Mouse (Mus musculus): ENCODE data around the gene Ripor2.
A peak's percentile ranks its signal among the peaks of the same experiment; 100 is the strongest.

The Ripor2 gene

GRCm38 (mm10) chr13:24712581-24713130 lies 130.7 kb downstream of the Ripor2 start:
- no peak for DNase-seq (ENCODE audit: low spot score)

- DNase-seq (ENCODE audit: low spot score): peak; percentile 88
Measured at GRCm38 (mm10) chr13:24713434-24714000, 131.5 kb downstream of the Ripor2 start.

GRCm38 (mm10) chr13:24714360-24714885 lies 132.4 kb downstream of the Ripor2 start:
- no peak for DNase-seq (ENCODE audit: low spot score)

DNA sequence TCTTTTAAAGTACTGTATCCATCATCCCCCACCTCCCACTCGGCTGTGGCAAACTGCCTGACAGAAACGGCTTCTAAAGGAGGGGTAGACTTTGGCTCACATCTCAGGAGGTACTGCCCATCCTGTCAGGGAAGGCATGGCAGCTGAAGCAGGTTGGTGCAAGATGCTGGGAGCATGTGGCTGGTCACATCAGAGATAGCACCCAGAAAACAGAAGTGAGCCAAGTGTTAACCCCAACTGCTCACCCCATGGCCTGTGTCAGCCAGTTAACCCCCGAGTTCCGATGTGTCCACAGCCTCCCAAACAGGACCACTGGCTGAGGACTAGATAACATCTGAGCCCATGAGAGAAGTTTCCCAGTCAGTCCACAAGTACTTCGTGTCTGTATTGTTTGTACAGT lies 133.6 kb downstream of the Ripor2 start:
- DNase-seq (ENCODE audit: low spot score): no peak

DNA sequence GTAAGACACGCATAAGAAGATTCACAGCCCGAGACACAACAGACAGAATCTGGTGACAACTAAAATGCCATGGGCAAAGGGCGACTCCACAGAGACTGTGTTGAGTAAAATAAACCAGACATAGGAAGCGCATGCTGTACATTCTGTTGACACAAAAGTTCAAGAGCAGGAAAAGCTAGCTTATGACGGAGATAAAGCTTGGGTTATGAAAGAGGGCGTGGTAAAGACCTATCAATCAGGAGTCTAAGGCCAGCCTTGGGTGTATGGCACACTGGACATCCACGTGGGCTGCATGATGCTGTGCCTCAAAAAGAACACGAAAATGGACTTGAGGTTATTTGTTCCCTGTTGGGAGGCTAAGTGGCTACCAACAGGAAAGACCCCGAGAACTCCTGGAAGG lies 134.5 kb downstream of the Ripor2 start:
- no peak for DNase-seq (ENCODE audit: low spot score)

GRCm38 (mm10) chr13:24717677-24718076 lies 135.7 kb downstream of the Ripor2 start:
- DNase-seq (ENCODE audit: low spot score): no peak

DNA sequence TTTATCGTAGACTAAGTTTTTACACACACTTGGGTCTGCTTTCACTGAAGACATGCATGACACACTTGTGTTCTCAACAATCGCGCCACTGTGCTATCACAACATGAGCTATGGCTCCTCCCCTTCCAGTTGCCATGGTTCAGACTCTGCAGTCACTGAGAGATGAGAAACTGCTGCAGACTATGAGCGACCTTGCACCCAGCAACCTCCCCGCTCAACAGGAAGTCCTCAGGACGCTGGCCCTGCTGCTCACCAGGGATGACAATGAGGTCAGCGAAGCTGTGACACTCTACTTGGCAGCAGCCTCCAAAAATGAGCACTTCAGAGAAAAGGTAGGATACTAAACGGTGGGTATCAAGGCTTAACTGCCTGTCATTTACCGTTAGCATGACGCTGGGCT lies 139.5 kb downstream of the Ripor2 start:
- DNase-seq (ENCODE audit: low spot score): no peak

DNA sequence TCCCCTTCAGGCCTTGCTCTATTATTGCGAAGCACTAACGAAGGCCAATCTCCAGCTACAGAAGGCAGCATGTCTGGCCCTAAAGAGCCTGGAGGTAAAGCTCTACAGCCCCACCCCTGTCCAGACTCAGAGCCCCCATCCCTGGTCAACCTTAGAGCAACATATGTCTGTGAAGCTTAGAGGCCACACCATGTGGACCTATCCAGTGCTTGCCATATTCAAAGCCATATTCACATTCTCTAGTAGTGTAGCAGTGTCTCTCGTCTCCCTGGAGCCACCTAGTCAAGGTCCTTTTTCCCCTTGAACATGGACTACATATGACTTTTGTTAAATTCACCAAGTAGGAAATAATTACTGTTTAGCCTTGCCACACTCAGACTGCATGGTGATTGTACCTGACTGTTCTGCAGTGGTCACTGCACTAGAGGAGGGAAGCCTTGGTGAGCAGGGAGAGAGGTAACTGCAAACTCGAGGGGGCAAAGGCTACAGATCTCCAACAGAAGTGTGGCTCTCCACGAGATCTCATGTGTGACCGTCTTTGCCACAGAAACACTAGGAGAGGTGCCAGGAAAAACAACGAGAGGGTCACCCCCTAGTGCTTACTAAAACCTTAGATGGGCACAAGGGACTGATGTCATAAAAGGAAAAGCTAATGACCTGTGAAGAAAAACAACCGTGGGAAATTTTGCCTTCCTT lies 141.9 kb downstream of the Ripor2 start:
- no peak for DNase-seq (ENCODE audit: low spot score)

GRCm38 (mm10) chr13:24724395-24724759 lies 142.4 kb downstream of the Ripor2 start:
- no peak for DNase-seq (ENCODE audit: low spot score)

GRCm38 (mm10) chr13:24729128-24729527 lies 147.1 kb downstream of the Ripor2 start:
- no peak for DNase-seq (ENCODE audit: low spot score)

GRCm38 (mm10) chr13:24734502-24734901 lies 152.5 kb downstream of the Ripor2 start:
- no peak for DNase-seq (ENCODE audit: low spot score)

DNA sequence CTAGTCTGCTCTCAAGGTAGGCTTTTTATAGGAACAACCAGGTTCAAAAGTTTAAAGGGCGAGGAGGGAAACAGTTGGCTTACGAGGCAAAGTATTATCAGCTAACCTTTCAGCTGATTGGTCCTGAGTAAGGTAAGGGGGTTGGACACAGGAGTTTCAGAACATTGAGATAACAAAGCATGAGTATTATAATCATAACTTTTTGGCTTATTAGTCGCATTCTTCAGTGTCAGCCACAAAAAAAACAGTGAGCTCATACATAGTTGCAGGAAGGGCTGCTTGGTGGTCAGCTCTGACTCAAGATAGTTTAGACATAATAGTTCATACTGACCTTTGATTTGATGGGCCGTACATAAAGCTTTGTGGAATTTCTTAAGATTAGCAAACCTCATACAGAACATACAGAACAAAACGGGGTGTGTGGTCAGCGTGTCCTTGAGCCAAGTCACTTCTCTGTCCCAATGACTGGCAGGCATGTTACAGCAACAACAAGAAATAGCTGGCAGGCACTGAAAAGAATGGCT lies 153.7 kb downstream of the Ripor2 start:
- DNase-seq (ENCODE audit: low spot score): no peak

GRCm38 (mm10) chr13:24741028-24741427 lies 159.0 kb downstream of the Ripor2 start, which contains the start of gene Armh2:
Armh2 (plus strand) TSS chr13:24741232.
- no peak for DNase-seq (ENCODE audit: low spot score)

GRCm38 (mm10) chr13:24747823-24748222 lies 165.8 kb downstream of the Ripor2 start:
- DNase-seq (ENCODE audit: low spot score): no peak

DNA sequence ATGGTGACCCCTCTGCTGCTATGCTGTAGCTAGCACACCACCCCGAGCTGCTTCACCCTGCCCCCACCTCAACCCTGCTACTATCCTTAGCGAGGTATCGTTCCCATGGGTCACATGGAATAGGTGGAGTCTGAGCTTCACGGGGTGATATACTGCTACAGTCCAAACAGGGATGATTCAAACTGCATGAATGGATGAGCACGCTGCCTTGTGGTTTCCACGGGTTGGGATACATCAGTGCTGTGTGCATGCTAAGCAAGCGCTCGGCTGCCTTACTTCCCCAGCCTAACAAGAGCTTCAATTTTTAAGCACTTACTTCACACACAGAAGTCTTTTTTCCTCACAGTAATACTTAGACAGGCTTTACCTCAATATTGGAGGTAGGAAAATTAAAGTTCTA lies 168.8 kb downstream of the Ripor2 start:
- DNase-seq (ENCODE audit: low spot score): no peak

DNA sequence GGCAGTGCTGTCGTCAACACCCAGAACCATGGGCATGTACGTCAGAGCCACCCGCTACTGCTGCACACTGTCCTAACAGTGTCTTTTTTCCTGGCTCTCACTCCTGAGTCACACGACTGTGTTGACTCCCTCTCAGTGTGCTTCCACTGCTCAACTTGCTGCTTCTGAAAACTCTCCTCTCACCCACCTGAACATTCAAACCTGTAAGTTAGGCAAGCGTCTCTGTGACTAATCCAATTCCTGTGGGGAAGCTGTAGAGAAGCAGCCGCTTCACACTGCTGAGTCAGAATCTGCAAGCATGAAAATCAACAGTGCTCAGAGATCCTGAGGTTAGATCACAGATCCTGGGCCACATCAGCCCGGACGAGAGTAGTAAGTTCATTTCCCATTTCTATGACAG lies 169.4 kb downstream of the Ripor2 start:
- no peak for DNase-seq (ENCODE audit: low spot score)

DNA sequence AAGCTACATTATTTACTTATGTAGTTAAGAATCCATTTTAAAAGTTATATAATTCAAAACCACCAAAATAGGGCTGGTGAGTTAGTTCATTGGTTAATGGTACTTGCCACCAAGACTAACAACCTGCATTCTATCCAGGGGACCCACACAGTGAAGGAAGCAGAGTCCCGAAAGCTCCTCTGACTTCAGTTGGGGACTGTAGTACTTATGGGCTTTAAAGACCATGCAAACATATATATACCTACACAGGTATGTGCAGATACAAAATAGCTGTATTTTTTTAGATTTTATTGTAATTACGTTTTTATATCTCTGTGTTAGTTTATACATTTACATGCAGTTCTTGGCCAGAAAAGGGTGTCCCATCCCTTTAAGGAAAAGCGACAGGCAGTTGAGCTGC lies 174.8 kb downstream of the Ripor2 start:
- DNase-seq (ENCODE audit: low spot score): no peak

DNA sequence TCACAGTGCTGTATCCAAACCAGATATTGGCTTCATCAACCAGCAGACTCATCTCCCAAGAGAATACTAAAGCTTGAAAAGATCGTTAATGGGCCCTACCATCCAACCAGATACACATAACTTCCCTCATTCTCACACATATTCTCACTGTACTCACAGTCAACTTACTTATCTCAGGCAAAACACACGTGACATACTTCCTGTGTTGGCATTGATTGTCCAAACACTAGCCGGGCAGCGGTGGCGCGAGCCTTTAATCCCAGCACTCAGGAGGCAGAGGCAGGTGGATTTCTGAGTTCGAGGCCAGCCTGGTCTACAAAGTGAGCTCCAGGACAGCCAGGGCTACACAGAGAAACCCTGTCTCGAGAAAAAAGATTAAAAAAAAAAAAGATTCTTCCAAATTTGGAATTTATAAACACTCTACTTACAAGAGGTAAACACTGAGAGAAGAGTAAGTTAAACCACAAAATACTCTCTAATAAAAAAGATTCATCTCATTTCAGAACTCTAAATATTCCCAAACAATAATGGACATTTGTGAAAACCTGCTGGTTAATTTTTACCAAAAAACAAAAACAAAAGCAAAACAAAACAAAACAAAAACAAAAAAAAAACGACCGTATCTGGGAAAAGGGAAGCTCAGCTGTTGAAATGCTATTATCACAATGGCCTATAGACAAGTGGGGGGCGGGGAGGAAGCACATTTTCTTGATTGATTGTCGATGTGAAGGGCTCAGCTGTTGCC lies 176.0 kb downstream of the Ripor2 start:
- no peak for DNase-seq (ENCODE audit: low spot score)

GRCm38 (mm10) chr13:24759451-24759850 lies 177.5 kb downstream of the Ripor2 start:
- no peak for DNase-seq (ENCODE audit: low spot score)

DNA sequence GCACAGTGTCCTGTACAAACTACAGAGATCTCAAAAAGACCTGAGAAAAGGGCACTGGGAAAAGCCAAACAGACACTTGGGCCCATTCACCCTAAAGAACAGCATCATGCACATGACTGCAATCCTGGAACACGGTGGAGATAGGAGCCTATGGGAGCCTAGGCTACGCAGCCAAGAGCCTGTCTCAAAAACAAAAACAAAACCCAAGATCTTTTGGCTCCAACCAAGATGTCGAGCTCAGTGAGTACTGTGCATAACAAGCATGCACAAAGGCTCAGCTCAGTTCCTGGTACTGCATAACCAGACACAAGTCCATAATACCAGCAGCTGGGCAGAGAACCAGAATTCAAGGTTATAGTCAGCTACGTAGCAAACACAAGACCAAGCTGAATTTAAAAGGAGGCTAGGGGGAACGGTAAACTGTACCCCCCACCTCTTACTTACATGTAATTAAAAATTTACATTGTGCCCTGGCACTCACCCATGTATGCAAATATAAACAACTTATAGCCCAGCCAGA lies 178.4 kb downstream of the Ripor2 start:
- no peak for DNase-seq (ENCODE audit: low spot score)

DNA sequence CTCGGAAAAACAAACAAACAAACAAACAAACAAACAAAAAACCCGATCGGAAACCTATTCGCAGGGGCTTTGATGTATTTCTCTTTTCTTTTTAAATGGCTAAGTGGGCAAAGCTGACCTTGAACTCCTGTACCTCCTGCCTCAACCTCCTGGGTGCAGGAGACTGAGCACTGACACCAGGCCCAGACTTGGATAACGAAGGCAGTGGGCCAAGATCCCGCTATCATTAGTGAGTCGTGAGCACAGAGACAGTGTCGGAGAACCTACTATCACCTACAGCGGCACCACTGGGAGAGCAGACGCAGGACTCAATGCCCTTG lies 179.1 kb downstream of the Ripor2 start:
- DNase-seq (ENCODE audit: low spot score): no peak

- peak; percentile 95 for DNase-seq (ENCODE audit: low spot score)
Measured at GRCm38 (mm10) chr13:24761403-24762227, 179.6 kb downstream of the Ripor2 start, which contains the start of gene Gmnn. Gmnn (minus strand) TSS chr13:24761923.
